Mouse (Mus musculus) intestine, embryonic 16.5 days (tissue): ENCODE measurements around the gene Trmt2a. TPM values are rescaled to one million over a fixed set of nuclear protein-coding genes. Genes with fewer than 3 reads are reported as not detected.

Experiments
- ATAC-seq: fragments of 200-750 bp; cut with Nextera tagmentation; 2 replicates; pipeline ENCODE4 v1.8.0; 2017; ENCODE audit warnings: moderate TSS enrichment, moderate library complexity
- H3K27ac ChIP-seq: fragments of 300-500 bp; sonication (generic); 2 replicates; pipeline ENCODE4 v1.5.1; 2014; ENCODE audit warnings: mild to moderate bottlenecking, low read length
- H3K27me3 ChIP-seq: fragments of 300-500 bp; sonication (generic); replicated peaks from 2 replicates; pipeline ENCODE4 v1.6.1; 2014; ENCODE audit warnings: low read length, control low read depth, mixed read lengths; ENCODE audit not compliant: control insufficient read depth, insufficient read depth
- H3K36me3 ChIP-seq: fragments of 300-500 bp; sonication (generic); 2 replicates; pipeline ENCODE4 v1.6.1; 2014; ENCODE audit warnings: low read length, control low read depth; ENCODE audit not compliant: control insufficient read depth, insufficient read depth
- H3K4me1 ChIP-seq: fragments of 300-500 bp; sonication (generic); 2 replicates; pipeline ENCODE4 v1.6.1; 2014; ENCODE audit warnings: low read length, control low read depth, mixed read lengths; ENCODE audit not compliant: control insufficient read depth, insufficient read depth
- H3K4me2 ChIP-seq: fragments of 300-500 bp; sonication (generic); 2 replicates; pipeline ENCODE4 v1.6.1; 2014; ENCODE audit warnings: low read depth, low read length, control low read depth
- H3K4me3 ChIP-seq: fragments of 300-500 bp; sonication (generic); 2 replicates; pipeline ENCODE4 v1.5.1; 2014; ENCODE audit warnings: mild to moderate bottlenecking, low read length
- H3K9ac ChIP-seq: fragments of 300-500 bp; sonication (generic); 2 replicates; pipeline ENCODE4 v1.6.1; 2014; ENCODE audit warnings: low read depth, low read length
- H3K9me3 ChIP-seq: fragments of 300-500 bp; sonication (generic); 2 replicates; pipeline ENCODE4 v1.6.1; 2016; ENCODE audit warnings: low read length, control low read depth; ENCODE audit not compliant: control insufficient read depth
- WGBS: fragments of 180-500 bp; shearing (Covaris S2); extraction: QIAGEN DNeasy Blood & Tissue Kit; methylation state at CpG from one replicate; pipeline ENCODE4 v1.1.7; 2014; 5-methylcytosine and 5-hydroxymethylcytosine counted together
- polyA plus RNA-seq: library from polyadenylated mRNA; unstranded; fragments of >200 nt; fragmentation: Nextera tagmentation; extraction: Ambion mirVana; gene quantifications from 2 replicates; pipeline ENCODE4 v1.2.1, GENCODE M21; 2015

Trmt2a gene
- polyA plus RNA-seq, 1 experiment from 2014 or later, result 107 TPM

- H3K27ac ChIP-seq, result no peak overlapping the region
- ATAC-seq, result no peak
- H3K4me3 ChIP-seq, result no peak overlapping the region
- peaks cover 16% of the 10 kb centered on the region for H3K36me3 ChIP-seq
- no peaks in the 10 kb centered on the region for H3K9me3 ChIP-seq
- no peaks in the 10 kb centered on the region for H3K27me3 ChIP-seq
- H3K4me2 ChIP-seq, result no peak overlapping the region
- H3K9ac ChIP-seq, result peak overlapping the region; percentile 84
- 70% methylated on average over 7 of the region's 7 CpGs for WGBS
- peaks cover 21% of the 10 kb centered on the region for H3K4me1 ChIP-seq
These were observed 11.6 kb upstream of the Trmt2a start for GRCm38 (mm10) chr16:18236676-18237501.

GRCm38 (mm10) chr16:18241581-18241980, 6.9 kb upstream of the Trmt2a start:
- H3K4me3 ChIP-seq, result no peak overlapping the region
- peaks cover 38% of the 10 kb centered on the region for H3K36me3 ChIP-seq
- H3K9ac ChIP-seq, result no peak overlapping the region
- ATAC-seq, result no peak
- H3K9me3 ChIP-seq, result no peaks in the 10 kb centered on the region
- no peak overlapping the region for H3K27ac ChIP-seq
- H3K27me3 ChIP-seq, result no peaks in the 10 kb centered on the region
- WGBS, result 89% methylated on average over 10 of the region's 10 CpGs
- H3K4me2 ChIP-seq, result no peak overlapping the region
- peaks cover 1% of the 10 kb centered on the region for H3K4me1 ChIP-seq

- peaks cover 34% of the 10 kb centered on the region for H3K4me1 ChIP-seq
- peaks cover 36% of the 10 kb centered on the region for H3K36me3 ChIP-seq
- peak; percentile 4; the same call in 1 of the 2 replicates for ATAC-seq
- H3K9ac ChIP-seq, result peak overlapping the region; percentile 94
- H3K27ac ChIP-seq, result peak overlapping the region; percentile 86
- WGBS, result under 1% methylated on average over 33 of the region's 33 CpGs
- no peaks in the 10 kb centered on the region for H3K9me3 ChIP-seq
- H3K4me2 ChIP-seq, result peak overlapping the region; percentile 59
- no peaks in the 10 kb centered on the region for H3K27me3 ChIP-seq
- H3K4me3 ChIP-seq, result peak overlapping the region; percentile 95
These were observed 719 bp upstream of the Trmt2a start for GRCm38 (mm10) chr16:18247521-18248399.

- peak overlapping the region; percentile 95 for H3K4me3 ChIP-seq
- peaks cover 34% of the 10 kb centered on the region for H3K4me1 ChIP-seq
- ATAC-seq, result peak; percentile 20; the same call in 1 of the 2 replicates
- H3K4me2 ChIP-seq, result peak overlapping the region; percentile 95
- H3K27ac ChIP-seq, result peak overlapping the region; percentile 92
- 2% methylated on average over 27 of the region's 27 CpGs for whole genome bisulfite sequencing
- peak overlapping the region; percentile 88 for H3K9ac ChIP-seq
- no peaks in the 10 kb centered on the region for H3K9me3 ChIP-seq
- peaks cover 33% of the 10 kb centered on the region for H3K36me3 ChIP-seq
- no peaks in the 10 kb centered on the region for H3K27me3 ChIP-seq
These were observed 987 bp downstream of the Trmt2a start for GRCm38 (mm10) chr16:18249364-18249967.

GRCm38 (mm10) chr16:18250231-18250630, 1.8 kb downstream of the Trmt2a start:
- Histone ChIP-seq H3K27ac (peak overlapping the region; percentile 8; the same call in 1 of the 2 replicates), H3K9me3 (no peaks in the 10 kb centered on the region), H3K9ac (peak overlapping the region; percentile 88), H3K27me3 (no peaks in the 10 kb centered on the region), H3K4me2 (peak overlapping the region; percentile 95), H3K36me3 (peaks cover 27% of the 10 kb centered on the region), H3K4me3 (peak overlapping the region; percentile 95), H3K4me1 (peaks cover 34% of the 10 kb centered on the region)
- WGBS, result 63% methylated on average over 4 of the region's 4 CpGs
- no peak for ATAC-seq

- Histone ChIP-seq H3K27me3 (no peaks in the 10 kb centered on the region), H3K4me1 (peaks cover 34% of the 10 kb centered on the region), H3K9me3 (no peaks in the 10 kb centered on the region), H3K27ac (0 out of 2 replicates have a peak overlapping the region, but pooled peaks have one; percentile 2), H3K9ac (no peak overlapping the region), H3K4me2 (peak overlapping the region; percentile 95; the same call in 1 of the 2 replicates), H3K36me3 (peaks cover 24% of the 10 kb centered on the region), H3K4me3 (peak overlapping the region; percentile 95)
- WGBS, result 59% methylated on average over 10 of the region's 10 CpGs
- no peak for ATAC-seq
These were observed 2.6 kb downstream of the Trmt2a start for GRCm38 (mm10) chr16:18250828-18251790.

- Histone ChIP-seq H3K4me3 (no peak overlapping the region), H3K4me2 (no peak overlapping the region), H3K9ac (no peak overlapping the region), H3K27ac (no peak overlapping the region), H3K9me3 (no peaks in the 10 kb centered on the region), H3K27me3 (no peaks in the 10 kb centered on the region), H3K36me3 (peaks cover 24% of the 10 kb centered on the region), H3K4me1 (peaks cover 24% of the 10 kb centered on the region)
- WGBS, result 77% methylated on average over 6 of the region's 6 CpGs
- no peak for ATAC-seq
These were observed 4.3 kb downstream of the Trmt2a start for GRCm38 (mm10) chr16:18252736-18253135.

GRCm38 (mm10) chr16:18253866-18254265, 5.4 kb downstream of the Trmt2a start:
- WGBS, result 77% methylated on average over 1 of the region's 1 CpGs
- Histone ChIP-seq H3K27me3 (no peaks in the 10 kb centered on the region), H3K4me2 (no peak overlapping the region), H3K36me3 (peaks cover 24% of the 10 kb centered on the region), H3K27ac (no peak overlapping the region), H3K4me1 (peaks cover 24% of the 10 kb centered on the region), H3K9me3 (no peaks in the 10 kb centered on the region), H3K4me3 (no peak overlapping the region), H3K9ac (no peak overlapping the region)
- ATAC-seq, result no peak
